Mouse (Mus musculus) right cerebral cortex, postnatal 14 days (tissue): Measurements from ENCODE around the gene Trpm1.

Experiments used
- DNase-seq: peaks from one replicate; pipeline ENCODE4 v3.0.0; 2022

Gene Trpm1

GRCm38 (mm10) chr7:64237747-64238146 lies 84.1 kb downstream of the Trpm1 start:
- DNase-seq = no peak

GRCm38 (mm10) chr7:64238410-64239086 lies 84.9 kb downstream of the Trpm1 start:
- DNase-seq = no peak

GRCm38 (mm10) chr7:64239138-64239805 lies 85.6 kb downstream of the Trpm1 start:
- DNase-seq = no peak

- DNase-seq = no peak
Measured at GRCm38 (mm10) chr7:64239806-64240315, 86.2 kb downstream of the Trpm1 start.

- no peak for DNase-seq
Measured at GRCm38 (mm10) chr7:64242424-64242823, 88.8 kb downstream of the Trpm1 start.

GRCm38 (mm10) chr7:64244371-64244770 lies 90.7 kb downstream of the Trpm1 start:
- no peak for DNase-seq

- DNase-seq = no peak
Measured at GRCm38 (mm10) chr7:64246713-64247112, 93.1 kb downstream of the Trpm1 start.

- no peak for DNase-seq
Measured at GRCm38 (mm10) chr7:64248352-64248751, 94.7 kb downstream of the Trpm1 start.

GRCm38 (mm10) chr7:64249715-64250114 lies 96.1 kb downstream of the Trpm1 start:
- DNase-seq = no peak

GRCm38 (mm10) chr7:64250417-64250816 lies 96.8 kb downstream of the Trpm1 start:
- DNase-seq = no peak

GRCm38 (mm10) chr7:64253736-64254135 lies 100.1 kb downstream of the Trpm1 start:
- no peak for DNase-seq

- DNase-seq = no peak
Measured at GRCm38 (mm10) chr7:64265502-64266279, 112.1 kb downstream of the Trpm1 start.

- no peak for DNase-seq
Measured at GRCm38 (mm10) chr7:64266587-64266986, 113.0 kb downstream of the Trpm1 start.

GRCm38 (mm10) chr7:64271926-64272325 lies 118.3 kb downstream of the Trpm1 start:
- DNase-seq = no peak

- no peak for DNase-seq
Measured at GRCm38 (mm10) chr7:64275518-64275917, 121.9 kb downstream of the Trpm1 start.

GRCm38 (mm10) chr7:64276921-64277320 lies 123.3 kb downstream of the Trpm1 start:
- no peak for DNase-seq

- DNase-seq = no peak
Measured at GRCm38 (mm10) chr7:64278526-64278925, 124.9 kb downstream of the Trpm1 start.

- DNase-seq = no peak
Measured at GRCm38 (mm10) chr7:64279548-64279947, 125.9 kb downstream of the Trpm1 start.

GRCm38 (mm10) chr7:64286566-64286965 lies 132.9 kb downstream of the Trpm1 start:
- no peak for DNase-seq

- peak; percentile 99 for DNase-seq
Measured at GRCm38 (mm10) chr7:64287414-64288091, 133.9 kb downstream of the Trpm1 start, which contains the start of gene Mtmr10. TSS of gene Mtmr10 (plus strand) at chr7:64287653.

- no peak for DNase-seq
Measured at GRCm38 (mm10) chr7:64289416-64289815, 135.8 kb downstream of the Trpm1 start.

- no peak for DNase-seq
Measured at GRCm38 (mm10) chr7:64290431-64290830, 136.8 kb downstream of the Trpm1 start.

GRCm38 (mm10) chr7:64291722-64292121 lies 138.1 kb downstream of the Trpm1 start:
- DNase-seq = no peak
